Mouse (Mus musculus): ENCODE results near the gene Gpx4.

DNA sequence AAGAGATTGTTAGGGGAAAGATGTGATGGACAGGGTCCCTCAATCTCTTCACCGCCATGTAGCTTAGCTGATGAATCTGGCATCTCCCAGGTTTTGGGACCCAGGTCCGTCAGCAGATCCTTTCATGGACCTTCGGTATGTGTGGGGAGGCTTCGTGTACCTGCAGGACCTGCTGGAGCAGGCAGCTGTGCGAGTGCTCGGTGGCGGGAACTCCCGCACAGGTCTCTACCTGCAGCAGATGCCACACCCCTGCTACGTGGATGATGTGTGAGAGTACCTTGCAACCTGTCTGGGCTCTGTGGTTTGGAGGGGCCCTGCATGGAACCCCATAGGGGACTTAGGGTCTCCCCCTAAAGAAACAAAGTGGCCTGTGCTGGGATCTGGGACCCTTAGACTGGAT is 45.0 kb upstream of the Gpx4 start:
- TF ChIP-seq CTCF (IDR thresholded peaks at IDR 0.05) (no peak), EP300 (IDR thresholded peaks at IDR 0.05; ENCODE audit: insufficient read depth, low read depth, low read length) (no peak), POLR2A (IDR thresholded peaks at IDR 0.05; ENCODE audit: insufficient read depth, low read depth, low read length) (no peak)

Measured in heart, adult 2 months (tissue).